Mouse (Mus musculus): ENCODE results near the gene Agpat3.

- TF ChIP-seq EP300 (optimal IDR thresholded peaks at IDR 0.05) (no peak), CTCF (IDR thresholded peaks at IDR 0.05; ENCODE audit: low read depth) (no peak)
Measured at GRCm38 (mm10) chr10:78232301-78232980, 119.8 kb downstream of the Agpat3 start.
